Mouse (Mus musculus) adrenal gland, adult 2 months (tissue): ENCODE measurements around the gene Pakap. TPM values are rescaled to one million over a fixed set of nuclear protein-coding genes. Genes with fewer than 3 reads are reported as not detected.
A peak's percentile ranks its signal among the peaks of the same experiment; 100 is the strongest.

ENCODE experiments used
- DNase-seq: peaks from one replicate; pipeline ENCODE4 v3.0.0; 2021
- polyA plus RNA-seq: library from polyadenylated mRNA; depleted of rRNA; stranded (reverse); fragments of >200 nt; gene quantifications from 2 replicates; pipeline ENCODE4 v1.2.3, GENCODE M21; 2012; rRNA removed
- total RNA-seq, 2 experiments: library from RNA; stranded (reverse); gene quantifications; 2 replicates each; pipeline ENCODE4 v1.2.3; 2021

Pakap gene
- total and polyA plus RNA-seq, 3 experiments, result 8.9 to 68.3 (median 34.9) TPM

- peak; percentile 57 for DNase-seq
Observed at GRCm38 (mm10) chr4:57915216-57915965, 347.4 kb downstream of the Pakap start.

- peak; percentile 81 for DNase-seq
Observed at GRCm38 (mm10) chr4:57916201-57916661, 348.3 kb downstream of the Pakap start, which contains the start of gene D630039A03Rik. Gene D630039A03Rik, minus strand, starts transcription at chr4:57916297.

- no peak for DNase-seq
Observed at GRCm38 (mm10) chr4:57916711-57917110, 348.7 kb downstream of the Pakap start.

GRCm38 (mm10) chr4:57919494-57920423 lies 351.8 kb downstream of the Pakap start:
- no peak for DNase-seq

GRCm38 (mm10) chr4:57920522-57920921 lies 352.5 kb downstream of the Pakap start:
- DNase-seq, result no peak

DNA sequence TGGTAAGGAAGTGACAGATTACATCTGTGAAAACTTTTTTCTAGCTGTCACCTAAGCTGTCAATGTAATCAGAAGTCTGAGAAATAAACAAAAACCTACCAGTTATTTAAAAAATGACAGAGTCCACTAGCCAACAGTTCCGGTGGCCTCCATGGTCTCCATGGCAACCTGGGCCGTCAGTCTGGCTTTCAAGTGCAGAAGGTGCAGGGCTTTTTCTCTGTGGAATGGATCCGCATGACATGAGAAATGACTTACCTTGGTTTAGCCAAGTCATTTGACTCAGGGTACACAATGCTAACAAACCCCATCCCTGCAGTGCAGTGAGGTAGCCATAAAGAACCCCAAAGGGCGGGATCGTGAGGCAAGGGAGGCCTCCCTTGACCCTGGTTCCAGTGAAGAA lies 354.2 kb downstream of the Pakap start:
- DNase-seq, result peak; percentile 58

DNA sequence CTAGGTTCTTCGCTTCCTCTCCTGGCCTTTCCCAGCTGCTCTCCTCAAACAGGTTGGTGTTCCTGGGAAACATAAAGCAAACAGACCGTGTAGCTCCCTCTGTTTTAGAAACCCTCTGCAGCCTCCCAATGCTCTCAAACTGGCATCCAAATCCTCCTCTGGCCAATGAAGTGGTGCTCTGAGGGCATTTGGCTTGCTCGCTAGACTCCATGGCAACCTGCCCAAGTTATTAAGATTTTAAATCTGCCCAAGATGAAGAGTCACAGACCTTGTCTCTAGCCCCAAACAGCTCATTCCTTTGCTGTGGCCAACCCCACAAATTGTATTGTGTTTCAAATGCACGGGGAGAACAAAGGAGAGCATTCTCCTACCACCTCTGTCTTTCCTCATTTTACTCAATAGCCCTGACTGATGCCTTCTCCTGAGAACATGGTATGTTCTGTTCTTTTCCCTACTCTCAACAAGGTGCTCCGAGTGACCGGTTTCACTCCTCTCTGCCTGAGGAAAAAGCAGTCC lies 356.6 kb downstream of the Pakap start:
- DNase-seq, result no peak

DNA sequence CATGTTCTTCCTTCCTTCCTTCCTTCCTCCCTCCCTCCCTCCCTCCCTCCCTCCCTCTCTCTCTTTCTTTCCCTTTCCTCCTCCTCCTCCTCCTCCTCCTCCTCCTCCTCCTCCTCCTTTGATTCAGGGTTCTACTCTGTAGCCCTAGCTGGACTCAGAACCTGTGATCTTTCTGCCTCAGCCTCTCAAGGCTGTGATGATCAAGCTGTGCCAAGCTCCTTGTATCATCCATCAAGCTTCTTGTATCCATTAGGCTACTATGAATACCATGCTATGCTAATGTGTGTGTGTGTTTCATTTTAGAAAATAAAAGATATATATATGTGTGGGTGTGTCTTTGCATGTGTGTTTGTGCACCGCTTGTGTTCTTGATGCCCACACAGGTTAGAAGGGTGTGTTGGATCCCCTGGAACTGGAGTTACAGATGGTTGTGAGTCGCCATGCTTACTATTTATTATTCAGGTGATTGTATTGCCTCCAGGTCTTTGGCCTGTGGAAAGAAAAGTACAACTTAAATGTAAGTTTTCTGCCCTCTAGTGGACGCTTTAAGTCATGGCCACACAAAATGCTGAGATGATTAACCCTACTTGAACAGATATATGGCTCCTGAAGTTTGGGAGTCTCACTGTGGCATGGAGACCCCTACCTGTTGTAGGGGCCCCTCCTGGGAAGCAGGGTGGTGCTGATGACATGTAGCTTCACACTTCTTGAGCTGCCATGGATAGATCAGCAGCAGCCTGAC lies 359.7 kb downstream of the Pakap start:
- DNase-seq, result no peak

DNA sequence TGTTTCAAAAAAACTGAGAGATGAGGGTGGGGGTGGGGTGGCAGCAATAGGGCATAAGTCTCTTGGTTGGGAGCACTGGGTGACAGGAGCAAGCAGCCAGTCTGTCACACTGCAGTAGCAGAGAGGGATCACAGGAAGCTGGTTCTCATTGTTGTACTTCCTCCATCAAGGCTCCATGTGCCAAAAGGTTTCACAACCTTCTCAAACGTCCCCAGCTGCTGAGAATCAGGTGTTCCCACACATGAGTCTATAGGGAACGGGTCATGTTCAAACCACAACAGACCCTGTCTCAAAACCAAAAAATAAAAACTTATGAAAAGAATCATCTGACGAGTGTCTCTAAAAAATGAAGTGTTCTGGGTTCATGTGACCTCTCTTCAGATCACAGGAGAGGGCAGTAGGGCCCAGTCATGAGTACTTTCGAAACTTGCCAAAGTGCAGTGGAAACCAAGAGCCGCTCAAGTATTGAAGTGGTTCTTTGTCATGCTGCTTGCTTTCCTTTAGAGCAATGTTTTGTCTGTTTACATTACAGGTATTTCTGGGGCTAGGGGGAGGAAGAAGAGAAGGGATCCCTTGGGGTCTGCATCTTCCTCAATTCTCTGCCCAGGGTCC lies 362.7 kb downstream of the Pakap start:
- no peak for DNase-seq

- no peak for DNase-seq
Observed at GRCm38 (mm10) chr4:57934181-57934580, 366.2 kb downstream of the Pakap start.

GRCm38 (mm10) chr4:57937292-57937691 lies 369.3 kb downstream of the Pakap start:
- no peak for DNase-seq

DNA sequence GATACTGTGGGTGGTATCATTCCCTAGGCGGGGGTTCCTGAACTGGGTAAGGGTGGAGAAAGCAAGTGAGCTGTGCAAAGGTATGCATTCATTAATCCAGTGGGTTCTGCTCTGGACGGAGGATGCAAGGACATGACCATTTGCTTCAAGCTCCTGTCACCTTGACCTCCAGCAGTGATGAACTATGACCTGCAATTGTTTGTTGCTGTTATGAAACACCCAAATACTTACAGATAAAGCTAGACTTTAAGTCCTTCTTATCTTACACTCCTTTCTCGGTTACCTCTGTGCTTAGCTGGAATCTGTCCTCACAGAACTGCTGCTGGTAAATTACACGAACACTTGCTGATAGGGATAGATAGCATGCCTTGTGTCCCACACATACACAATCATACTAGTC lies 372.7 kb downstream of the Pakap start:
- no peak for DNase-seq

DNA sequence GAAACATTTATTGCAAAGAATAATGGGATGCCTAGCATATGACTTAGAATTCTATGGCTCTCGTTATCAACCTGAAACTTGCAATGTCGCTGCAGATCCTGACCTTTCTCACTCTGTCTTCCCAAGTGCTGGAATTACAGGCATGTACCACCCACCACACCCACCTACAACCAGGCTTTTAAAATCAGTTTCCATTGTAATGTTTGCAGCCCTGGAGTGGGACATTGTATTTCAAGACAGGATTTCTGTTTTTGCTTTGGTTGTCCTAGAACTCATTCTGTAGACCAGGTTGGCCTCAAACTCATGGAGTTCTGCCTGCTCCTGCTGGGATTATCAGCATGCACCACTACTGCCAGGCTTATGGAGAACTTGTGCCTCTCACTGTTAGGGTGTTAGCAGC lies 374.9 kb downstream of the Pakap start:
- DNase-seq, result no peak

Other genes starting within 250 kb of the Pakap start
- gene Palm2, start 133.9 kb upstream of the Pakap start, total RNA-seq, result 10 to 100 TPM; 20.0 to 39.5 TPM
- gene Palm2, start 133.9 kb upstream of the Pakap start, polyA plus RNA-seq, result 0.99 and 1.9 TPM in 2 replicates
- 100 to 1,000 TPM in 1 of 2 experiments, 10 to 100 TPM in 1; 99.1 to 186 TPM for gene Akap2, start 149.5 kb downstream of the Pakap start, total RNA-seq
- gene Akap2, start 149.5 kb downstream of the Pakap start, polyA plus RNA-seq, result 56.4 and 60.7 TPM in 2 replicates